Comparison of ENCODE assay signal across 25 mouse cellular contexts in genomic region chr2:119174866-119175265, GRCm38 (mm10). TPM values are rescaled to one million over a fixed set of nuclear protein-coding genes. Genes with fewer than 3 reads are reported as not detected.
DNase-seq lines count a peak whose midpoint lies in the region; ATAC-seq lines count a peak whose summit lies in the region.
"Had no signal": no experiment of that assay in that cellular context is flagged by ENCODE, and none has a peak within 500 bp of the region (broad histone marks: within the 10 kb centered on the region; RNA-seq: fewer than 3 reads in every experiment).

No protein-coding gene starts in this region.

- H3K4me3 ChIP-seq in embryonic facial prominence, embryonic 13.5 days: no peak overlapping the region
- no peak overlapping the region for H3K4me3 ChIP-seq in embryonic facial prominence, embryonic 10.5 days
- H3K4me3 ChIP-seq in kidney, embryonic 16.5 days (ENCODE audit: low read length): no peak overlapping the region
- H3K4me3 ChIP-seq in embryonic facial prominence, embryonic 15.5 days (replicated peaks): no peak overlapping the region
- H3K4me3 ChIP-seq: heart, adult 2 months; hindbrain, embryonic 15.5 days; intestine, embryonic 15.5 days; limb, embryonic 12.5 days; liver, embryonic 12.5 days had no signal

- H3K27me3 ChIP-seq in embryonic facial prominence, embryonic 13.5 days: no peaks in the 10 kb centered on the region
- H3K27me3 ChIP-seq in embryonic facial prominence, embryonic 10.5 days (replicated peaks; ENCODE audit: low read depth, poor library complexity, severe bottlenecking): peaks cover 9% of the 10 kb centered on the region; the same call in 1 of the 2 replicates
- no peaks in the 10 kb centered on the region for H3K27me3 ChIP-seq in kidney, embryonic 16.5 days (ENCODE audit: insufficient read depth, low read length)
- H3K27me3 ChIP-seq in embryonic facial prominence, embryonic 15.5 days: no peaks in the 10 kb centered on the region
- H3K27me3 ChIP-seq: hindbrain, embryonic 15.5 days; intestine, embryonic 15.5 days had no signal

- H3K27ac ChIP-seq in embryonic facial prominence, embryonic 13.5 days: no peak overlapping the region
- H3K27ac ChIP-seq in embryonic facial prominence, embryonic 10.5 days (replicated peaks): no peak overlapping the region; the same call in 1 of the 2 replicates
- no peak overlapping the region; the same call in 1 of the 2 replicates for H3K27ac ChIP-seq in kidney, embryonic 16.5 days (ENCODE audit: low read length)
- peak overlapping the region; percentile 49; the same call in 1 of the 2 replicates for H3K27ac ChIP-seq in embryonic facial prominence, embryonic 15.5 days (replicated peaks)
- H3K27ac ChIP-seq: heart, adult 2 months; hindbrain, embryonic 15.5 days; intestine, embryonic 15.5 days; limb, embryonic 12.5 days; liver, embryonic 12.5 days had no signal

- ATAC-seq in embryonic facial prominence, embryonic 13.5 days (ENCODE audit: insufficient number of reproducible peaks, insufficient read depth, low FRiP score, low TSS enrichment, low read depth): no peak
- ATAC-seq in kidney, embryonic 16.5 days (ENCODE audit: low FRiP score, low TSS enrichment): no peak
- no peak for ATAC-seq in embryonic facial prominence, embryonic 15.5 days (ENCODE audit: insufficient number of reproducible peaks, low FRiP score, low TSS enrichment, low read depth)
- ATAC-seq: forebrain, embryonic 14.5 days; intestine, embryonic 15.5 days; liver, embryonic 12.5 days had no signal

- no peak overlapping the region for H3K4me2 ChIP-seq in embryonic facial prominence, embryonic 13.5 days
- H3K4me2 ChIP-seq in kidney, embryonic 16.5 days (replicated peaks; ENCODE audit: low read depth, low read length): no peak overlapping the region
- no peak overlapping the region for H3K4me2 ChIP-seq in embryonic facial prominence, embryonic 15.5 days (replicated peaks)
- H3K4me2 ChIP-seq: hindbrain, embryonic 15.5 days; intestine, embryonic 15.5 days; limb, embryonic 12.5 days; liver, embryonic 12.5 days had no signal

- no peaks in the 10 kb centered on the region for H3K9me3 ChIP-seq in embryonic facial prominence, embryonic 13.5 days
- H3K9me3 ChIP-seq in embryonic facial prominence, embryonic 10.5 days: no peaks in the 10 kb centered on the region
- H3K9me3 ChIP-seq in kidney, embryonic 16.5 days (ENCODE audit: low read length): no peaks in the 10 kb centered on the region
- no peaks in the 10 kb centered on the region for H3K9me3 ChIP-seq in embryonic facial prominence, embryonic 15.5 days (replicated peaks)
- H3K9me3 ChIP-seq: hindbrain, embryonic 15.5 days; intestine, embryonic 15.5 days; limb, embryonic 12.5 days; liver, embryonic 12.5 days had no signal

- peak overlapping the region; percentile 32; the same call in 1 of the 2 replicates for H3K9ac ChIP-seq in embryonic facial prominence, embryonic 13.5 days
- H3K9ac ChIP-seq in kidney, embryonic 16.5 days (replicated peaks; ENCODE audit: low read length): peak overlapping the region; percentile 36; the same call in 1 of the 2 replicates
- H3K9ac ChIP-seq in embryonic facial prominence, embryonic 15.5 days: no peak overlapping the region
- H3K9ac ChIP-seq: hindbrain, embryonic 15.5 days; intestine, embryonic 15.5 days; limb, embryonic 12.5 days; liver, embryonic 12.5 days had no signal

- 49% methylated on average over 14 of the region's 14 CpGs for WGBS in embryonic facial prominence, embryonic 13.5 days
- WGBS in embryonic facial prominence, embryonic 10.5 days: 53% methylated on average over 14 of the region's 14 CpGs
- WGBS in kidney, embryonic 16.5 days: 50% methylated on average over 14 of the region's 14 CpGs
- WGBS in embryonic facial prominence, embryonic 15.5 days: 64% methylated on average over 14 of the region's 14 CpGs

- DNase-seq in embryonic facial prominence, embryonic 10.5 days (ENCODE audit: low spot score): no peak
- DNase-seq in kidney, postnatal 14 days: no peak
- peak; percentile 76 for DNase-seq in 3134 (ENCODE audit: extremely low read depth, insufficient read length, low spot score)
- no peak for DNase-seq in lung, postnatal 14 days
- no peak for DNase-seq in adrenal gland, postnatal 25 days
- DNase-seq: cerebellum, adult 11-12 months; cerebellum, postnatal 25 days; embryo, embryonic 11 days; gastrocnemius, postnatal 25 days; heart, adult 2 months; layer of hippocampus, adult 9-11 months; lung, adult 2 months; lung, postnatal 36 days; right cerebral cortex, postnatal 14 days; spleen, adult 18-20 months had no signal

- peaks cover 54% of the 10 kb centered on the region for H3K36me3 ChIP-seq in embryonic facial prominence, embryonic 13.5 days
- H3K36me3 ChIP-seq in embryonic facial prominence, embryonic 10.5 days (replicated peaks): peaks cover 35% of the 10 kb centered on the region
- H3K36me3 ChIP-seq in kidney, embryonic 16.5 days (ENCODE audit: insufficient read depth, low read length): peaks cover 9% of the 10 kb centered on the region; the same call in 1 of the 2 replicates
- H3K36me3 ChIP-seq in embryonic facial prominence, embryonic 15.5 days: peaks cover 21% of the 10 kb centered on the region
- H3K36me3 ChIP-seq: intestine, embryonic 15.5 days had no signal

- peaks cover 17% of the 10 kb centered on the region; the same call in 1 of the 2 replicates for H3K4me1 ChIP-seq in embryonic facial prominence, embryonic 13.5 days
- H3K4me1 ChIP-seq in embryonic facial prominence, embryonic 10.5 days: peaks cover 38% of the 10 kb centered on the region
- H3K4me1 ChIP-seq in kidney, embryonic 16.5 days (ENCODE audit: insufficient read depth, low read length): peaks cover 31% of the 10 kb centered on the region
- peaks cover 9% of the 10 kb centered on the region; the same call in 1 of the 2 replicates for H3K4me1 ChIP-seq in embryonic facial prominence, embryonic 15.5 days

RNA-seq across cellular contexts. Expression of gene Gm14137, which starts 0.6 kb away (rescaled TPM):
- 0.78 and 1.0 TPM in 2 replicates for polyA plus RNA-seq in embryonic facial prominence, embryonic 13.5 days (2015; fragmentation: Nextera tagmentation; extraction: Ambion mirVana)
- polyA plus RNA-seq in embryonic facial prominence, embryonic 10.5 days (2016; fragmentation: Nextera tagmentation; extraction: Ambion mirVana): 0.77 and 1.0 TPM in 2 replicates
- polyA plus RNA-seq in kidney, embryonic 16.5 days (2015; fragmentation: Nextera tagmentation; extraction: Ambion mirVana): 0.56 and 0.85 TPM in 2 replicates
- 5.0 and 5.4 TPM in 2 replicates for polyA plus RNA-seq in embryonic facial prominence, embryonic 15.5 days (2015; fragmentation: Nextera tagmentation; extraction: Ambion mirVana)
- 0.30 TPM in 1 of 2 replicates, not detected in the other for total RNA-seq in adrenal gland, postnatal 25 days (2021)
- total RNA-seq: gastrocnemius, postnatal 25 days; heart, adult 2 months; megakaryocyte-erythroid progenitor cell, adult 5-6 weeks; monocyte, adult 5-6 weeks had no signal

RNA-seq across cellular contexts. Expression of gene Gchfr, which starts 7.3 kb away (rescaled TPM):
- 3.2 and 4.7 TPM in 2 replicates for polyA plus RNA-seq in embryonic facial prominence, embryonic 13.5 days (2015; fragmentation: Nextera tagmentation; extraction: Ambion mirVana)
- 5.3 and 6.1 TPM in 2 replicates for polyA plus RNA-seq in embryonic facial prominence, embryonic 10.5 days (2016; fragmentation: Nextera tagmentation; extraction: Ambion mirVana)
- polyA plus RNA-seq in kidney, embryonic 16.5 days (2015; fragmentation: Nextera tagmentation; extraction: Ambion mirVana): 34.5 and 38.8 TPM in 2 replicates
- polyA plus RNA-seq in embryonic facial prominence, embryonic 15.5 days (2015; fragmentation: Nextera tagmentation; extraction: Ambion mirVana): 10.6 and 15.0 TPM in 2 replicates
- total RNA-seq in adrenal gland, postnatal 25 days (2021): 11.0 and 14.9 TPM in 2 replicates
- total RNA-seq: gastrocnemius, postnatal 25 days; monocyte, adult 5-6 weeks had no signal

RNA-seq across cellular contexts. Expression of gene Rmdn3, which starts 18.0 kb away (rescaled TPM):
- 37.5 and 40.9 TPM in 2 replicates for polyA plus RNA-seq in embryonic facial prominence, embryonic 13.5 days (2015; fragmentation: Nextera tagmentation; extraction: Ambion mirVana)
- 47.3 and 50.7 TPM in 2 replicates for polyA plus RNA-seq in embryonic facial prominence, embryonic 10.5 days (2016; fragmentation: Nextera tagmentation; extraction: Ambion mirVana)
- 46.4 and 47.0 TPM in 2 replicates for polyA plus RNA-seq in kidney, embryonic 16.5 days (2015; fragmentation: Nextera tagmentation; extraction: Ambion mirVana)
- polyA plus RNA-seq in embryonic facial prominence, embryonic 15.5 days (2015; fragmentation: Nextera tagmentation; extraction: Ambion mirVana): 40.2 and 41.0 TPM in 2 replicates
- 53.1 and 54.4 TPM in 2 replicates for total RNA-seq in adrenal gland, postnatal 25 days (2021)

RNA-seq across cellular contexts. Expression of gene Zfyve19, which starts 33.6 kb away (rescaled TPM):
- polyA plus RNA-seq in embryonic facial prominence, embryonic 13.5 days (2015; fragmentation: Nextera tagmentation; extraction: Ambion mirVana): 51.3 and 60.6 TPM in 2 replicates
- polyA plus RNA-seq in embryonic facial prominence, embryonic 10.5 days (2016; fragmentation: Nextera tagmentation; extraction: Ambion mirVana): 52.9 and 58.5 TPM in 2 replicates
- 64.1 and 67.2 TPM in 2 replicates for polyA plus RNA-seq in kidney, embryonic 16.5 days (2015; fragmentation: Nextera tagmentation; extraction: Ambion mirVana)
- polyA plus RNA-seq in embryonic facial prominence, embryonic 15.5 days (2015; fragmentation: Nextera tagmentation; extraction: Ambion mirVana): 54.1 and 61.4 TPM in 2 replicates
- total RNA-seq in adrenal gland, postnatal 25 days (2021): 42.3 and 45.0 TPM in 2 replicates

RNA-seq across cellular contexts. Expression of gene Dnajc17, which starts 33.7 kb away (rescaled TPM):
- polyA plus RNA-seq in embryonic facial prominence, embryonic 13.5 days (2015; fragmentation: Nextera tagmentation; extraction: Ambion mirVana): 25.3 and 31.1 TPM in 2 replicates
- 25.2 and 25.4 TPM in 2 replicates for polyA plus RNA-seq in embryonic facial prominence, embryonic 10.5 days (2016; fragmentation: Nextera tagmentation; extraction: Ambion mirVana)
- polyA plus RNA-seq in kidney, embryonic 16.5 days (2015; fragmentation: Nextera tagmentation; extraction: Ambion mirVana): 21.0 and 21.6 TPM in 2 replicates
- polyA plus RNA-seq in embryonic facial prominence, embryonic 15.5 days (2015; fragmentation: Nextera tagmentation; extraction: Ambion mirVana): 19.0 and 21.7 TPM in 2 replicates
- total RNA-seq in adrenal gland, postnatal 25 days (2021): 18.0 and 18.4 TPM in 2 replicates
